Mouse (Mus musculus): ENCODE measurements around the gene Tmed3. TPM values are rescaled to one million over a fixed set of nuclear protein-coding genes. Genes with fewer than 3 reads are reported as not detected.

The Tmed3 gene
- 71.5 and 84.0 TPM in 2 replicates for total RNA-seq (2012; rRNA removed)
- 76.9 and 80.9 TPM in 2 replicates for total RNA-seq (2014; rRNA removed)
- polyA plus RNA-seq (2012; ENCODE audit: insufficient read length, low read depth) = 55.0 and 55.4 TPM in 2 replicates

DNA sequence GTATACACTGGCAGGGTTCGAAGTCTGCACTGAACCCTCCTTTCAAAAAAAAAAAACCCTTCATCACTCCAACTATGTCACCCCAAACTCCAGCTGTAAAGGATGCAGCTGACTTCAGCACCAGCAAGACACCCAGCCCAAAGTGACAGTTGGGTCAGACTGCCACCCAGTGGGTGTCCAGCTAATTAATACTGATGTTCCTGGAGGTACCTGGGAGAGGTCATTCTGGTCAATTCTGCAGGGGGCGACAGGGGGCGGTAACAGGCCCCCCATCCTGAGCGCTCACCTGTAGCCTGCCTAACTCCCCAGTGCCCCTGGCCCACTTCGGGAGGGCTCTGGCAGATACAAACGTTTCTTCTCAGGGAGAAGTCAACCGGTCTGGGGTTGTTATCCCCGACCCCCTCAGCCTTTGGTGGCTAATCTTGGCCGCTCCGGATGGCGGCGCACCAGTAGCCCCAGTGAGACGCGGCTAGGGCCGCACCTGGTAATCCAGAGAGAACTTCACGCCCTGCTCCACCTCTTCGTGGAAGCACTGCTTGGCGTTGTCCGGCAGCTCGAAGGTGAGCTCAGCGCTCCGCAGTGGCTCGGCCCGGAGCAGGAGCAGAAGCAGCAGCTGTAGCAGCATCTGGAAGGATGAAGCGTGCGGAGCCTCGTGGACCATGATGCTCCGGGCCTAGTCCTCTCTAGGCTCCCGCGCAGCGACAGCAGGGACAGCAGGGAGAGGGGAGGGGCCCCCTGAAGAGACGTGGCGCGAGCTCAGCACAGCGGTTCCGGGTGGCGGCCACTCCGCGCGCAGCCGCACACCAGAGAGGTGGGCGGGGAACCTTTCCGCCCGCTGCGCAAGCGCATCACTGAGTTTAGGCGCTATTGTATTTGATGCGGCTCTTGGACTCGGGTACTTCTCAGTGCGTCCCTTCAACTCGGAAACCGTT lies at the start of gene Tmed3:
Gene Tmed3 (minus strand): TSS at position 804 of the 932 bp plus-strand sequence.
- in situ Hi-C loops (cut with MboI; ENCODE audit: low pct_ligation_motif_present, low pct_unique_long_range_greater_than_20kb, low sequenced_read_pairs) = no loop called here
- peak within 1 kb of the TSS; percentile 65 for H3K4me2 ChIP-seq (ENCODE audit: insufficient read depth, low read depth, poor library complexity, severe bottlenecking)
- no peaks in the 10 kb centered on the region for H3K79me2 ChIP-seq (replicated peaks; ENCODE audit: control insufficient read depth, extremely low read depth, insufficient read depth, poor library complexity, severe bottlenecking)
- dilution Hi-C loops (cut with MboI; ENCODE audit: extremely low pct_ligation_motif_present, extremely low pct_unique_long_range_greater_than_20kb, low sequenced_read_pairs) = no loop called here
- H3K36me3 ChIP-seq (replicated peaks in 1 of 2; ENCODE audit: control insufficient read depth in 1 of 2, insufficient read depth in 1 of 2, low read length in 1 of 2) = peaks cover 10 to 28% of the 10 kb centered on the region in 2 experiments
- H3K27ac ChIP-seq (ENCODE audit: insufficient read depth, low read depth) = peak within 1 kb of the TSS; percentile 71
- peak within 1 kb of the TSS; percentile 59 to 90 (median 70) for H3K4me3 ChIP-seq (replicated peaks in 1 of 3; ENCODE audit: low read depth in 2 of 3, low read length in 2 of 3, poor library complexity in 1 of 3)
- peak within 1 kb of the TSS; percentile 81 for H3K9ac ChIP-seq (ENCODE audit: insufficient read depth, low read depth)
- no peaks in the 10 kb centered on the region for H3K27me3 ChIP-seq (replicated peaks)
- peaks cover 14 to 52% of the 10 kb centered on the region in 2 experiments for H3K4me1 ChIP-seq (ENCODE audit: control insufficient read depth in 1 of 2, insufficient read depth in 2 of 2)
- H3K9me3 ChIP-seq (replicated peaks; ENCODE audit: low read length) = no peaks in the 10 kb centered on the region
- peak; percentile 93 for DNase-seq (ENCODE audit: extremely low read depth)
- TF ChIP-seq CHD1 (IDR thresholded peaks at IDR 0.05; ENCODE audit: low read depth, low read length) = no peak
- TF ChIP-seq JUND (conservative IDR thresholded peaks at IDR 0.05; ENCODE audit: low read depth, low read length) = no peak
- peak; percentile 98 for TF ChIP-seq ELF1 (IDR thresholded peaks at IDR 0.05; ENCODE audit: low read depth, low read length)
- peak; percentile 72; the same call in 1 of the 2 replicates for TF ChIP-seq ZMIZ1 (IDR thresholded peaks at IDR 0.05; ENCODE audit: low read depth, low read length)
- TF ChIP-seq USF2 (conservative IDR thresholded peaks at IDR 0.05; ENCODE audit: low read depth, low read length) = no peak
- TF ChIP-seq MAX (IDR thresholded peaks at IDR 0.05; ENCODE audit: low read length) = peak; percentile 94
- peak; percentile 34 for TF ChIP-seq SMC3 (IDR thresholded peaks at IDR 0.05; ENCODE audit: low read depth, low read length)
- peak; percentile 49; the same call in 1 of the 2 replicates for TF ChIP-seq SIN3A (IDR thresholded peaks at IDR 0.05; ENCODE audit: low read length)
- peak; percentile 64 for TF ChIP-seq BHLHE40 (IDR thresholded peaks at IDR 0.05; ENCODE audit: low read depth, low read length)
- peak; percentile 99 for TF ChIP-seq NRF1 (IDR thresholded peaks at IDR 0.05; ENCODE audit: low read depth, low read length)
- TF ChIP-seq MYC (IDR thresholded peaks at IDR 0.05; ENCODE audit: low read depth, low read length) = peak; percentile 80
- TF ChIP-seq USF1 (IDR thresholded peaks at IDR 0.05; ENCODE audit: low read depth, low read length) = no peak
- TF ChIP-seq UBTF (IDR thresholded peaks at IDR 0.05; ENCODE audit: low read depth, low read length) = no peak
- peak; percentile 85 for TF ChIP-seq NELFE (IDR thresholded peaks at IDR 0.05; ENCODE audit: low read depth, low read length)
- TF ChIP-seq E2F4 (IDR thresholded peaks at IDR 0.05; ENCODE audit: insufficient replicate concordance, low read depth, low read length) = peak; percentile 68; the same call in 1 of the 2 replicates
- no peak for TF ChIP-seq JUN (IDR thresholded peaks at IDR 0.05; ENCODE audit: insufficient read depth, low read depth, low read length)
- TF ChIP-seq EP300 (IDR thresholded peaks at IDR 0.05; ENCODE audit: low read length) = no peak
- TF ChIP-seq RAD21 (IDR thresholded peaks at IDR 0.05; ENCODE audit: low read depth, low read length) = peak; percentile 54
- peak; percentile 8 for TF ChIP-seq IRF4 (IDR thresholded peaks at IDR 0.05; ENCODE audit: low read depth, low read length)
- TF ChIP-seq ZC3H11A (IDR thresholded peaks at IDR 0.05; ENCODE audit: low read depth, low read length) = no peak
- peak in 1 of 2 experiments; percentile 79; a peak in 2 of 4 replicates for TF ChIP-seq CTCF (conservative IDR thresholded peaks at IDR 0.05 in 1 of 2, IDR thresholded peaks at IDR 0.05 in 1 of 2; ENCODE audit: low read depth in 2 of 2, low read length in 2 of 2)
- TF ChIP-seq TCF12 (IDR thresholded peaks at IDR 0.05; ENCODE audit: low read depth, low read length) = peak; percentile 74
- no peak for TF ChIP-seq ZKSCAN1 (IDR thresholded peaks at IDR 0.05; ENCODE audit: borderline replicate concordance, low read depth, low read length)
- TF ChIP-seq KAT2A (IDR thresholded peaks at IDR 0.05; ENCODE audit: insufficient replicate concordance, low read length) = 0 out of 2 replicates have a peak, but pooled peaks have one; percentile 53
- no peak; the same call in 1 of the 2 replicates for TF ChIP-seq TBP (conservative IDR thresholded peaks at IDR 0.05; ENCODE audit: low read depth, low read length)
- no peak for TF ChIP-seq CHD2 (IDR thresholded peaks at IDR 0.05; ENCODE audit: low read length)
- no peak for TF ChIP-seq ZNF384 (IDR thresholded peaks at IDR 0.05; ENCODE audit: low read depth, low read length)
- 0 out of 2 replicates have a peak, but pooled peaks have one; percentile 31 for TF ChIP-seq POLR2AphosphoS2 (IDR thresholded peaks at IDR 0.05; ENCODE audit: low read depth, low read length)
- no peak for TF ChIP-seq MAFK (IDR thresholded peaks at IDR 0.05; ENCODE audit: insufficient replicate concordance, low read length)
- peak; percentile 31; the same call in 1 of the 2 replicates for TF ChIP-seq MEF2A (IDR thresholded peaks at IDR 0.05; ENCODE audit: borderline replicate concordance, low read depth, low read length)
- TF ChIP-seq PAX5 (IDR thresholded peaks at IDR 0.05; ENCODE audit: low read length) = no peak
- TF ChIP-seq MXI1 (IDR thresholded peaks at IDR 0.05; ENCODE audit: low read depth, low read length) = peak; percentile 61; the same call in 1 of the 2 replicates
- peak; percentile 92 for TF ChIP-seq POLR2A (IDR thresholded peaks at IDR 0.05; ENCODE audit: low read depth, low read length)
- TF ChIP-seq GABPA (IDR thresholded peaks at IDR 0.05; ENCODE audit: insufficient replicate concordance, low read depth, low read length) = no peak
- TF ChIP-seq MAZ (IDR thresholded peaks at IDR 0.05; ENCODE audit: low read depth, low read length) = peak; percentile 90
- no peak for TF ChIP-seq RCOR1 (conservative IDR thresholded peaks at IDR 0.05; ENCODE audit: low read depth, low read length)
- TF ChIP-seq HCFC1 (IDR thresholded peaks at IDR 0.05; ENCODE audit: low read depth, low read length) = peak; percentile 70

Data from CH12.LX (cell line).